In genomic region chr3:141466727-141467335, GRCm38 (mm10) we compare ENCODE assay signal across 8 mouse cellular contexts. TPM values are rescaled to one million over a fixed set of nuclear protein-coding genes. Genes with fewer than 3 reads are reported as not detected.
A peak's percentile ranks its signal among the peaks of the same experiment; 100 is the strongest.
DNase-seq lines count a peak whose midpoint lies in the region; ATAC-seq and TF ChIP-seq lines count a peak whose summit lies in the region.

No protein-coding gene starts in this region.

- peak overlapping the region; percentile 79 for H3K4me2 ChIP-seq in kidney, embryonic 14.5 days (replicated peaks; ENCODE audit: low read depth, low read length)
- peak overlapping the region; percentile 35 for H3K4me2 ChIP-seq in forebrain, embryonic 16.5 days (ENCODE audit: low read length)
- peak overlapping the region; percentile 81 for H3K4me2 ChIP-seq in midbrain, embryonic 16.5 days (ENCODE audit: low read length)

- no peak for ATAC-seq in kidney, embryonic 14.5 days (ENCODE audit: low FRiP score, low TSS enrichment)
- ATAC-seq in forebrain, embryonic 16.5 days: no peak
- no peak for ATAC-seq in midbrain, embryonic 16.5 days
- no peak for ATAC-seq in monocyte, adult 5-6 weeks (replicated peaks; ENCODE audit: insufficient number of reproducible peaks, low FRiP score, low TSS enrichment, poor library complexity, severe bottlenecking)

- no peak for TF ChIP-seq POLR2A in thymus, adult 2 months (IDR thresholded peaks at IDR 0.05; ENCODE audit: control insufficient read depth, extremely low read depth, insufficient read depth, low read length, poor library complexity)

- peak overlapping the region; percentile 85 for H3K9ac ChIP-seq in kidney, embryonic 14.5 days (ENCODE audit: low read depth, low read length)
- H3K9ac ChIP-seq in forebrain, embryonic 16.5 days (replicated peaks; ENCODE audit: low read depth, low read length): no peak overlapping the region
- H3K9ac ChIP-seq in midbrain, embryonic 16.5 days (ENCODE audit: low read depth, low read length): peak overlapping the region; percentile 91

- TF ChIP-seq CTCF in thymus, adult 2 months (IDR thresholded peaks at IDR 0.05; ENCODE audit: borderline replicate concordance, control insufficient read depth, extremely low read depth, insufficient read depth, low read length, poor library complexity): no peak

- H3K27me3 ChIP-seq in kidney, embryonic 14.5 days (ENCODE audit: control insufficient read depth, insufficient read depth, low read length): 0 out of 2 replicates have a peak, but pooled peaks cover 5% of the 10 kb centered on the region
- peaks cover 14% of the 10 kb centered on the region for H3K27me3 ChIP-seq in forebrain, embryonic 16.5 days (replicated peaks; ENCODE audit: control insufficient read depth, insufficient read depth, low read length)
- no peaks in the 10 kb centered on the region for H3K27me3 ChIP-seq in midbrain, embryonic 16.5 days (ENCODE audit: control insufficient read depth, insufficient read depth, low read depth, low read length)
- H3K27me3 ChIP-seq in thymus, adult 2 months (ENCODE audit: control insufficient read depth, insufficient read depth, low read length): no peaks in the 10 kb centered on the region; the same call in 1 of the 2 replicates

- DNase-seq in kidney, postnatal 10 days: no peak
- DNase-seq in cerebellum, postnatal 14 days: peak; percentile 45 to 49
- no peak for DNase-seq in ovary, postnatal 10 days (ENCODE audit: low spot score)
- DNase-seq in thymus, adult 2 months: no peak

- peak overlapping the region; percentile 95 for H3K27ac ChIP-seq in kidney, embryonic 14.5 days (ENCODE audit: low read depth, low read length)
- H3K27ac ChIP-seq in forebrain, embryonic 16.5 days (ENCODE audit: low read length): no peak overlapping the region
- H3K27ac ChIP-seq in midbrain, embryonic 16.5 days (ENCODE audit: low read length): peak overlapping the region; percentile 43; the same call in 1 of the 2 replicates
- H3K27ac ChIP-seq in thymus, adult 2 months (ENCODE audit: control insufficient read depth, insufficient read depth, low read length): no peak overlapping the region

- no peaks in the 10 kb centered on the region for H3K9me3 ChIP-seq in kidney, embryonic 14.5 days (ENCODE audit: control insufficient read depth, low read length)
- no peaks in the 10 kb centered on the region for H3K9me3 ChIP-seq in forebrain, embryonic 16.5 days (ENCODE audit: control insufficient read depth, low read length)
- no peaks in the 10 kb centered on the region for H3K9me3 ChIP-seq in midbrain, embryonic 16.5 days (replicated peaks; ENCODE audit: control insufficient read depth, low read length, poor library complexity, severe bottlenecking)

- 3% methylated on average over 3 of the region's 3 CpGs for WGBS in kidney, embryonic 14.5 days
- WGBS in forebrain, embryonic 16.5 days: 22% methylated on average over 3 of the region's 3 CpGs
- whole genome bisulfite sequencing in midbrain, embryonic 16.5 days: 10% methylated on average over 3 of the region's 3 CpGs
- WGBS in thymus, adult 2 months: 86% methylated on average over 3 of the region's 3 CpGs

- peaks cover 6% of the 10 kb centered on the region; the same call in 1 of the 2 replicates for H3K4me1 ChIP-seq in kidney, embryonic 14.5 days (ENCODE audit: control insufficient read depth, insufficient read depth, low read length)
- peaks cover 16% of the 10 kb centered on the region for H3K4me1 ChIP-seq in forebrain, embryonic 16.5 days (replicated peaks; ENCODE audit: control insufficient read depth, insufficient read depth, low read length)
- peaks cover 9% of the 10 kb centered on the region for H3K4me1 ChIP-seq in midbrain, embryonic 16.5 days (ENCODE audit: control insufficient read depth, insufficient read depth, low read length)
- H3K4me1 ChIP-seq in thymus, adult 2 months (replicated peaks; ENCODE audit: control insufficient read depth, insufficient read depth, low read length): no peaks in the 10 kb centered on the region

- H3K36me3 ChIP-seq in kidney, embryonic 14.5 days (ENCODE audit: control insufficient read depth, insufficient read depth, low read length): no peaks in the 10 kb centered on the region
- no peaks in the 10 kb centered on the region for H3K36me3 ChIP-seq in forebrain, embryonic 16.5 days (ENCODE audit: control insufficient read depth, insufficient read depth)
- no peaks in the 10 kb centered on the region for H3K36me3 ChIP-seq in midbrain, embryonic 16.5 days (ENCODE audit: control insufficient read depth, insufficient read depth, low read length)
- no peaks in the 10 kb centered on the region for H3K36me3 ChIP-seq in thymus, adult 2 months (ENCODE audit: control insufficient read depth, insufficient read depth, low read length)

- peak overlapping the region; percentile 83 for H3K4me3 ChIP-seq in kidney, embryonic 14.5 days (ENCODE audit: low read length)
- peak overlapping the region; percentile 73 for H3K4me3 ChIP-seq in forebrain, embryonic 16.5 days (replicated peaks; ENCODE audit: low read length)
- peak overlapping the region; percentile 93 for H3K4me3 ChIP-seq in midbrain, embryonic 16.5 days (ENCODE audit: low read depth, low read length)
- H3K4me3 ChIP-seq in thymus, adult 2 months (ENCODE audit: control insufficient read depth, insufficient read depth, low read length): no peak overlapping the region

RNA-seq across cellular contexts. Expression of gene Unc5c, which starts 1.8 kb away (rescaled TPM):
- polyA plus RNA-seq in kidney, embryonic 14.5 days (2014; fragmentation: Nextera tagmentation; extraction: Ambion mirVana): 38.6 and 39.3 TPM in 2 replicates
- polyA plus RNA-seq in forebrain, embryonic 16.5 days (2015; fragmentation: Nextera tagmentation; extraction: Ambion mirVana): 5.9 and 7.9 TPM in 2 replicates
- 10.2 and 12.3 TPM in 2 replicates for polyA plus RNA-seq in midbrain, embryonic 16.5 days (2015; fragmentation: Nextera tagmentation; extraction: Ambion mirVana)
- 0.41 and 0.57 TPM in 2 replicates for polyA plus RNA-seq in thymus, adult 2 months (2012; rRNA removed)
- total RNA-seq in monocyte, adult 5-6 weeks (2017): 0.85 to 2.8 TPM in 2 of 3 replicates, not detected in the other

Comparison
In these comparisons a context has a peak if more than half of its experiments do, and no peak if none do; other contexts are left out.
1. H3K27ac ChIP-seq: peak in kidney, embryonic 14.5 days (single experiment) and midbrain, embryonic 16.5 days (single experiment); none in forebrain, embryonic 16.5 days (single experiment) and thymus, adult 2 months (single experiment).
2. DNase-seq: peak in cerebellum, postnatal 14 days (2 of 2); none in kidney, postnatal 10 days (single experiment), ovary, postnatal 10 days (single experiment) and thymus, adult 2 months (single experiment).
3. Peak in every context shown above with its lines, with median percentiles within 50 percentile points of each other: H3K4me2 ChIP-seq.